Comparison of ENCODE assay signal across 7 mouse cellular contexts in the genomic region with DNA sequence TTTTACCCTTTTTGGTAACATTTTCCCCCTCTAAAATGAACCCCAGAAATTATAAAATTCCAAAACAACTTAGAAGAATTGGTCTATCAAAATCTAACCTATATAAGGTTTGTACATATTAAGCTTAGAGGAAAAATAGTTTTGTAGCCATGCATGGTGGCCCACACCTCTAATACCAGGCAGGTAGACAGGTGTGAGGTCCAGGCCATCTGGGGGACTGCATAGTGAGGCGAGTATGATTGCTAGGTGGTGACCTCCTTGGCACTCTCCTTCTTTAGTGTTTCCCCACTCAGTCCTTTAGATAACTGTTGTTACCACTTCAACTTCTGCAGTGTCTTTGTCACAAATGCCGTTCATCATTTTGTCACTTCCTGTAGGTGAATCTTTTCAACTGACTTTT. TPM values are rescaled to one million over a fixed set of nuclear protein-coding genes. Genes with fewer than 3 reads are reported as not detected.
A peak's percentile ranks its signal among the peaks of the same experiment; 100 is the strongest.
DNase-seq lines count a peak whose midpoint lies in the region; ATAC-seq and TF ChIP-seq lines count a peak whose summit lies in the region.

No protein-coding gene starts in this region.

- DNase-seq in forebrain, postnatal 0 days = no peak
- no peak for DNase-seq in ovary, postnatal 10 days (ENCODE audit: low spot score)
- no peak for DNase-seq in spleen, adult 18-20 months

- H3K4me3 ChIP-seq in megakaryocyte, embryonic 14.5 days (replicated peaks) = peak overlapping the region; percentile 72
- H3K4me3 ChIP-seq in forebrain, postnatal 0 days (ENCODE audit: low read depth, low read length) = peak overlapping the region; percentile 88
- peak overlapping the region; percentile 75 for H3K4me3 ChIP-seq in limb, embryonic 15.5 days
- H3K4me3 ChIP-seq in stomach, embryonic 16.5 days (replicated peaks; ENCODE audit: low read length) = peak overlapping the region; percentile 64

- H3K27ac ChIP-seq in forebrain, postnatal 0 days (ENCODE audit: low read depth, low read length) = no peak overlapping the region
- H3K27ac ChIP-seq in limb, embryonic 15.5 days = peak overlapping the region; percentile 99; the same call in 1 of the 2 replicates
- peak overlapping the region; percentile 99; the same call in 1 of the 2 replicates for H3K27ac ChIP-seq in stomach, embryonic 16.5 days (ENCODE audit: low read length)

- 54% methylated on average over 2 of the region's 2 CpGs for WGBS in forebrain, postnatal 0 days
- 56% methylated on average over 2 of the region's 2 CpGs for WGBS in limb, embryonic 15.5 days
- 48% methylated on average over 2 of the region's 2 CpGs for WGBS in stomach, embryonic 16.5 days

- H3K9me3 ChIP-seq in megakaryocyte, embryonic 14.5 days = peaks cover 3% of the 10 kb centered on the region; the same call in 1 of the 2 replicates
- no peaks in the 10 kb centered on the region for H3K9me3 ChIP-seq in forebrain, postnatal 0 days (ENCODE audit: low read length)
- H3K9me3 ChIP-seq in limb, embryonic 15.5 days = no peaks in the 10 kb centered on the region
- H3K9me3 ChIP-seq in stomach, embryonic 16.5 days (replicated peaks; ENCODE audit: control insufficient read depth, low read length) = no peaks in the 10 kb centered on the region

- peak overlapping the region; percentile 50 for H3K4me2 ChIP-seq in forebrain, postnatal 0 days (ENCODE audit: low read depth)
- H3K4me2 ChIP-seq in limb, embryonic 15.5 days = peak overlapping the region; percentile 59
- H3K4me2 ChIP-seq in stomach, embryonic 16.5 days (ENCODE audit: low read depth, low read length) = peak overlapping the region; percentile 80

- no peak for ATAC-seq in megakaryocyte, adult 5-6 weeks (ENCODE audit: poor library complexity, severe bottlenecking)
- ATAC-seq in forebrain, postnatal 0 days = no peak
- no peak for ATAC-seq in limb, embryonic 15.5 days (ENCODE audit: insufficient number of reproducible peaks, low FRiP score, low TSS enrichment, low read depth)
- no peak for ATAC-seq in stomach, embryonic 16.5 days (ENCODE audit: insufficient read depth, low FRiP score)

- H3K9ac ChIP-seq in forebrain, postnatal 0 days = 0 out of 2 replicates have a peak overlapping the region, but pooled peaks have one; percentile 87
- no peak overlapping the region for H3K9ac ChIP-seq in limb, embryonic 15.5 days
- peak overlapping the region; percentile 99; the same call in 1 of the 2 replicates for H3K9ac ChIP-seq in stomach, embryonic 16.5 days (ENCODE audit: low read length)

- H3K4me1 ChIP-seq in megakaryocyte, embryonic 14.5 days = peaks cover 45% of the 10 kb centered on the region
- peaks cover 25% of the 10 kb centered on the region for H3K4me1 ChIP-seq in forebrain, postnatal 0 days (ENCODE audit: insufficient read depth)
- peaks cover 45% of the 10 kb centered on the region for H3K4me1 ChIP-seq in limb, embryonic 15.5 days
- peaks cover 39% of the 10 kb centered on the region for H3K4me1 ChIP-seq in stomach, embryonic 16.5 days (ENCODE audit: control insufficient read depth, insufficient read depth, low read length)

- no peak for TF ChIP-seq CTCF in forebrain, postnatal 0 days (IDR thresholded peaks at IDR 0.05; ENCODE audit: low read depth)

- no peaks in the 10 kb centered on the region for H3K27me3 ChIP-seq in megakaryocyte, embryonic 14.5 days (replicated peaks)
- H3K27me3 ChIP-seq in forebrain, postnatal 0 days (ENCODE audit: insufficient read depth, low read length) = no peaks in the 10 kb centered on the region
- H3K27me3 ChIP-seq in limb, embryonic 15.5 days = no peaks in the 10 kb centered on the region
- no peaks in the 10 kb centered on the region for H3K27me3 ChIP-seq in stomach, embryonic 16.5 days (ENCODE audit: control insufficient read depth, insufficient read depth, low read length)

- peaks cover 30% of the 10 kb centered on the region for H3K36me3 ChIP-seq in megakaryocyte, embryonic 14.5 days (replicated peaks; ENCODE audit: low read length)
- H3K36me3 ChIP-seq in forebrain, postnatal 0 days (ENCODE audit: insufficient read depth) = no peaks in the 10 kb centered on the region
- peaks cover 14% of the 10 kb centered on the region; the same call in 1 of the 2 replicates for H3K36me3 ChIP-seq in limb, embryonic 15.5 days
- no peaks in the 10 kb centered on the region for H3K36me3 ChIP-seq in stomach, embryonic 16.5 days (ENCODE audit: control insufficient read depth, insufficient read depth, low read length)

RNA-seq across cellular contexts. Expression of gene Smad5, which starts 1.8 kb away (rescaled TPM):
- polyA plus RNA-seq in megakaryocyte, embryonic 14.5 days (2012; ENCODE audit: insufficient read depth, low replicate concordance) = 0.86 TPM in 1 of 2 replicates, not detected in the other
- 26.9 and 28.1 TPM in 2 replicates for total RNA-seq in megakaryocyte, adult 5-6 weeks (2015)
- 14.1 and 16.7 TPM in 2 replicates for total RNA-seq in megakaryocyte, adult 5-6 weeks (2017)
- total RNA-seq in forebrain, postnatal 0 days (2014; rRNA removed) = 45.2 and 54.6 TPM in 2 replicates
- 15.7 and 17.1 TPM in 2 replicates for polyA plus RNA-seq in forebrain, postnatal 0 days (2015; fragmentation: Nextera tagmentation; extraction: Ambion mirVana)
- 27.3 and 30.4 TPM in 2 replicates for polyA plus RNA-seq in limb, embryonic 15.5 days (2015; fragmentation: Nextera tagmentation; extraction: Ambion mirVana)
- 26.7 and 27.8 TPM in 2 replicates for polyA plus RNA-seq in stomach, embryonic 16.5 days (2015; fragmentation: Nextera tagmentation; extraction: Ambion mirVana)

RNA-seq across cellular contexts. Expression of gene Gm45623, which starts 49.0 kb away (rescaled TPM):
- not detected in 2 replicates for polyA plus RNA-seq in megakaryocyte, embryonic 14.5 days (2012; ENCODE audit: insufficient read depth, low replicate concordance)
- total RNA-seq in megakaryocyte, adult 5-6 weeks (2015) = not detected in 2 replicates
- not detected in 2 replicates for total RNA-seq in megakaryocyte, adult 5-6 weeks (2017)
- 8.8 and 9.8 TPM in 2 replicates for total RNA-seq in forebrain, postnatal 0 days (2014; rRNA removed)
- polyA plus RNA-seq in forebrain, postnatal 0 days (2015; fragmentation: Nextera tagmentation; extraction: Ambion mirVana) = 1.7 and 3.4 TPM in 2 replicates
- 0.62 and 0.79 TPM in 2 replicates for polyA plus RNA-seq in limb, embryonic 15.5 days (2015; fragmentation: Nextera tagmentation; extraction: Ambion mirVana)
- polyA plus RNA-seq in stomach, embryonic 16.5 days (2015; fragmentation: Nextera tagmentation; extraction: Ambion mirVana) = 1.9 and 2.6 TPM in 2 replicates
